ENCODE assay signal across 9 mouse cellular contexts in genomic region chr10:125388481-125388875, GRCm38 (mm10). TPM values are rescaled to one million over a fixed set of nuclear protein-coding genes. Genes with fewer than 3 reads are reported as not detected.
DNase-seq lines count a peak whose midpoint lies in the region; ATAC-seq lines count a peak whose summit lies in the region.
"Had no signal": no experiment of that assay in that cellular context is flagged by ENCODE, and none has a peak within 500 bp of the region (broad histone marks: within the 10 kb centered on the region; RNA-seq: fewer than 3 reads in every experiment).

No protein-coding gene starts in this region.

- ATAC-seq in heart, embryonic 13.5 days (ENCODE audit: extremely low read depth, insufficient number of reproducible peaks, low FRiP score, low TSS enrichment) = no peak
- peak; percentile 46 for ATAC-seq in megakaryocyte, adult 5-6 weeks (ENCODE audit: poor library complexity, severe bottlenecking)
- ATAC-seq in stomach, embryonic 14.5 days (ENCODE audit: insufficient number of reproducible peaks, insufficient read depth, low FRiP score, low read depth) = no peak

- H3K4me3 ChIP-seq in heart, embryonic 13.5 days = peak overlapping the region; percentile 82
- H3K4me3 ChIP-seq in stomach, embryonic 14.5 days (ENCODE audit: low read depth, low read length) = peak overlapping the region; percentile 78

- peak; percentile 25 for DNase-seq in left cerebral cortex, adult 11 months (ENCODE audit: low spot score)
- no peak for DNase-seq in left cerebral cortex, postnatal 4 days
- peak; percentile 29 to 54 for DNase-seq in cerebellum, postnatal 14 days
- peak; percentile 53 for DNase-seq in layer of hippocampus, adult 9-11 months
- DNase-seq in retina, embryonic 14.5 days (ENCODE audit: low spot score) = no peak

- 0 out of 2 replicates have a peak overlapping the region, but pooled peaks have one; percentile 20 for H3K27ac ChIP-seq in heart, embryonic 13.5 days (replicated peaks)
- H3K27ac ChIP-seq in stomach, embryonic 14.5 days (ENCODE audit: low read length) = no peak overlapping the region

- WGBS in heart, embryonic 13.5 days = 17% methylated on average over 7 of the region's 7 CpGs
- WGBS in stomach, embryonic 14.5 days = 17% methylated on average over 7 of the region's 7 CpGs

- peaks cover 12% of the 10 kb centered on the region for H3K4me1 ChIP-seq in heart, embryonic 13.5 days
- peaks cover 4% of the 10 kb centered on the region; the same call in 1 of the 2 replicates for H3K4me1 ChIP-seq in stomach, embryonic 14.5 days (ENCODE audit: control insufficient read depth, insufficient read depth, low read length)

- peak overlapping the region; percentile 89 for H3K4me2 ChIP-seq in heart, embryonic 13.5 days
- peak overlapping the region; percentile 76 for H3K4me2 ChIP-seq in stomach, embryonic 14.5 days (replicated peaks; ENCODE audit: low read depth, low read length)

- H3K9ac ChIP-seq in heart, embryonic 13.5 days = peak overlapping the region; percentile 87
- H3K9ac ChIP-seq in stomach, embryonic 14.5 days (replicated peaks; ENCODE audit: low read depth, low read length) = peak overlapping the region; percentile 63

- H3K36me3 ChIP-seq in heart, embryonic 13.5 days = no peaks in the 10 kb centered on the region
- H3K36me3 ChIP-seq in stomach, embryonic 14.5 days (ENCODE audit: control insufficient read depth, insufficient read depth, low read length) = no peaks in the 10 kb centered on the region

- no peaks in the 10 kb centered on the region for H3K9me3 ChIP-seq in heart, embryonic 13.5 days
- H3K9me3 ChIP-seq in stomach, embryonic 14.5 days (ENCODE audit: control insufficient read depth, low read depth, low read length) = no peaks in the 10 kb centered on the region

- no peaks in the 10 kb centered on the region; the same call in 1 of the 2 replicates for H3K27me3 ChIP-seq in heart, embryonic 13.5 days (replicated peaks)
- H3K27me3 ChIP-seq in stomach, embryonic 14.5 days (ENCODE audit: control insufficient read depth, insufficient read depth, low read length) = no peaks in the 10 kb centered on the region
- H3K27me3 ChIP-seq: Patski had no signal

- intact Hi-C loops in left cerebral cortex, postnatal 4 days (cut with DNase I) = no loop called here

RNA-seq across cellular contexts. Expression of gene Slc16a7, which starts 0.8 kb away (rescaled TPM):
- 100 to 1,000 TPM; 105 to 128 TPM for total RNA-seq in left cerebral cortex, postnatal 4 days (2021)
- 4.3 and 4.4 TPM in 2 replicates for polyA plus RNA-seq in heart, embryonic 13.5 days (2015; fragmentation: Nextera tagmentation; extraction: Ambion mirVana)
- 22.2 and 38.4 TPM in 2 replicates for total RNA-seq in megakaryocyte, adult 5-6 weeks (2015)
- 20.6 and 24.6 TPM in 2 replicates for total RNA-seq in megakaryocyte, adult 5-6 weeks (2017)
- polyA plus RNA-seq in stomach, embryonic 14.5 days (2014; fragmentation: Nextera tagmentation; extraction: Ambion mirVana) = 12.7 and 14.2 TPM in 2 replicates

Comparison
In these comparisons a context has a peak if more than half of its experiments do, and no peak if none do; other contexts are left out.
1. DNase-seq: peak in left cerebral cortex, adult 11 months (single experiment), cerebellum, postnatal 14 days (2 of 2) and layer of hippocampus, adult 9-11 months (single experiment); none in left cerebral cortex, postnatal 4 days (single experiment) and retina, embryonic 14.5 days (single experiment).